Mouse (Mus musculus): Measurements from ENCODE around the gene Hmmr.

The Hmmr gene

DNA sequence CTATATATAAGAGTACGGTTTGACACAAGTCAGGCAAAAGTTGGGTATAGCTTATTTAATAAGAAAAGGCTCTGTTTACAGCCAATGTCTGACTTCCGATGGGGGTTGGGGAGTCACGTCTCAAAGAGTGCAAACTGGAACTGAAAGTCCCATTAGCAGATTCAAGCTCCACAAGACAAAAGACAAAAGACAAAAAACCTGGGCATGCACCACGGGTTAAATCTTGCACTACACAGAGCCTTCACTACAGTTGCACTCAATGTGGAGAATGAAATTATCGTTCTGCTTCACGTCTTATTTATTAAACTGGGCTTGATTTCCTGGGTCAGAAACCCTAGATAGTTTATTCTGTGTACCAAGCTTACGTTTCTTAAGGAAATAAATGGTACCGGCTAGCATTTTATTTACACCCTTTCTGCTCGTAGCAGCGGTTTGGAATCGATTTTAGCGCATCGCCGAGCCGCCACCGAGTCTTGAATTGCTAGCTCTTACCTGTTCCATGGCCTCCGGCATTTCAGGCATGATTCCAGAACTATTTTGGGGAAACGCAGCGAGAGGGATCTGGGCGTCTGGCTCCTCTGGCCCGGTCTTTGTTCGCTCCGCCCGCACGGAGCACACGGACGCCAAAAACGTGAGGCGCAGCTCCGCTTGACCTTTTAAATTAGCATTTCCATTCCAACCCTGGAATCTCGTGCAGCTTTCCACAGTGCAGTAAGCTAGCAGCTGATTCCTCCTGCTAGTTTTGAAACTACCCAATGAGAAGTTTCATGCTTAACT lies 38.7 kb downstream of the Hmmr start:
- DNase-seq (ENCODE audit: low spot score in 2 of 2), result peak; percentile 38 to 40

GRCm38 (mm10) chr11:40693366-40693951 lies 39.8 kb downstream of the Hmmr start:
- DNase-seq (ENCODE audit: low spot score in 2 of 2), result peak; percentile 41 to 47

DNA sequence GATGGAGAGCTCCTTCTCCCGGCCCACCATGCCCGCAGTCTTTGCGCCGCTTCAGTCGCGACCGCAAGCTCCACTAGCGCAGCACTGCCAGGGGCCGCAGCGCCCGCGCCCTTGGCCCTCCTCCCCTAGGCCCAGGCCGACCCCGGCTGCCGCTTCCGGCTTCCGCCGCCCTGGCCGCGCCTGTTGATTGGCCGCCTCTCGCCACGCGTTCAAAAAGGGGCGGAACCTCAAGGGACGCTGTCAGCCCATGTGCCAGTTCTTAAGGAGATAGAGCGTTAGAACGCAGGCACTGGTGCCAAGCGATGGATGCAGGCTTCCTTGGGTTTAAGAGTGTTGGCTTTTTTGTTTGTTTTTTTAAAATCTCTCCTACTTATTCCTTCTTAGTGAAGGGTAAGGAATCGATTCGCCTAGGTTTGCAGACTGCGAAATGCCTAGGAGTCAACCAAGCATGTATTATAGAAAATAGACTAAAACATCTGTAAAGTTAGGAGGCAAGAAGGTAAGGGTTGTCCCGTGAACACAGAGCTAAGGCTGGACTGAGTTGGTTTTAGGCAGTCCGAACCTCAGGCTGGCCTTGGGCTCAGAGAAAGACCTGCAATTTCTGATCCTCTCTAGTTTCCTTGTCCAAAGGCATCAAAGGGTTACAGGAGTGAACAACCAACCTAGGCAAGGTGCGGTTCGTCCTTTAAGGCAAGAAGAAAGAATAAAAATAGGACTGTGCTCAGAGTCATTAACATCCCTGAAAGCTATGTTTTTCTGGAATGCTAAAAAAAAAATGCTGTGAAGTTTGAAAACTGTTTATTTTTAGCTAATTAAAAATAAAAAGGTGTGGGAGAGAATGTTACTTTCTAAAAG lies 40.5 kb downstream of the Hmmr start:
- peak; percentile 86 to 91 for DNase-seq (ENCODE audit: low spot score in 2 of 2)

DNA sequence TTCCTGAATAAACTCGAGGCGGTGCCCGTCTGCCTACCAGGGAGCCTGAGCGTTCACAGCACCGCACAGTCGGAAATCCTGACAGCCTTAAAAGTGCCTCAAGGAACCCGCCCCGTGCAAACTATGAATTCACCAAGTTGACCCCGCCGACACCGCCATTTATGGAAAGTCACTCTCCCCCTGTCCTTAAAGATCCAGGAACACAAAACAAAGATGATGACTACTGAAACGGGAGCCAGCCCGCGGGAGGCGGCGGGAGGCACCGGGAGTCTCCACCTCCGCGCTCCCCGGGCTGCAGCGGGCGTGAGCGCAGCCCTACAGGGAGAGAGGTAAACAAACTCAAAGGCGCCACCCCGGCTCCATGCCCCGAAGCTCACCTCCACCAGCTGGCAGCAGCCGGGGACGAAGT lies 41.1 kb downstream of the Hmmr start:
- peak; percentile 12 to 13 for DNase-seq (ENCODE audit: low spot score in 2 of 2)

GRCm38 (mm10) chr11:40690444-40691127 lies 42.6 kb downstream of the Hmmr start:
- DNase-seq (ENCODE audit: low spot score in 2 of 2), result no peak

- DNase-seq (ENCODE audit: low spot score in 2 of 2), result no peak
These were observed 49.9 kb downstream of the Hmmr start for GRCm38 (mm10) chr11:40683295-40683694.

- DNase-seq (ENCODE audit: low spot score in 2 of 2), result no peak
These were observed 50.8 kb downstream of the Hmmr start for GRCm38 (mm10) chr11:40682456-40682855.

- no peak for DNase-seq (ENCODE audit: low spot score in 2 of 2)
These were observed 56.1 kb downstream of the Hmmr start for GRCm38 (mm10) chr11:40677169-40677568.

DNA sequence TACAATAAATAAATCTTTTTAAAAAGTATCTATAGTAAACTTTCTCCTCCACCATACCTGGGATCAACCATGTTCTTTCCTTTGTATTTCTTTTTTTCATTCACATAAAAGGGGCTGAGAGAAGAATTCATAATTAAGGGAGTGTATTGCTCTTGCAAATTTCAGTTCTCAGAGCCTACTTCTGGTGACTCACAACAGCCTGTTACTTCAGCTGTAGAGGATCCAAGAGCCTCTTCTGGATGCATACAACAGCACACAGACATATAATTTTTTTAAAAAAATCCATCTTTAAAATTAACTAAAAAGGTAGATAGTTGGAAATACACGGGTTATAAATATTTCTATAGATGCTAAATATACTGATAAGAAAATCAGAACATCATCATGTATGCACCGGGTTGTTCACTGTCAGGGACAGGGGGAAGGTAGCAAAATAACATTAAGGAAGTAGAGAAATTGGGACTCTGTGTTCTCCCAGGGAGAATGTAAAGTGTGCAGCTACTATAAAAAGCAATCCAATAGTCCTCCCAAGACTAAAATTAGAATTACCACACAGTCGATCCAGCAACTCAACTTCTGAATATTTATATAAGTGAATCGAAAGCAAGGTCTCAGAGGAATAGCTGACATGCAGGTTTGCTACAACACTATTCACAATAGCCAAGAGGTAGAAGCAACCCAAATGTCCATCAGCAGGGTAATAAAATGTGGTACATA lies 58.0 kb downstream of the Hmmr start:
- DNase-seq (ENCODE audit: low spot score in 2 of 2), result no peak

Measured in frontal cortex, postnatal 14 days (tissue).